Mouse (Mus musculus): ENCODE measurements around the gene Nabp2. TPM values are rescaled to one million over a fixed set of nuclear protein-coding genes. Genes with fewer than 3 reads are reported as not detected.

The Nabp2 gene
- polyA plus RNA-seq (2014; fragmentation: Nextera tagmentation; extraction: Ambion mirVana): 142 and 144 TPM in 2 replicates

DNA sequence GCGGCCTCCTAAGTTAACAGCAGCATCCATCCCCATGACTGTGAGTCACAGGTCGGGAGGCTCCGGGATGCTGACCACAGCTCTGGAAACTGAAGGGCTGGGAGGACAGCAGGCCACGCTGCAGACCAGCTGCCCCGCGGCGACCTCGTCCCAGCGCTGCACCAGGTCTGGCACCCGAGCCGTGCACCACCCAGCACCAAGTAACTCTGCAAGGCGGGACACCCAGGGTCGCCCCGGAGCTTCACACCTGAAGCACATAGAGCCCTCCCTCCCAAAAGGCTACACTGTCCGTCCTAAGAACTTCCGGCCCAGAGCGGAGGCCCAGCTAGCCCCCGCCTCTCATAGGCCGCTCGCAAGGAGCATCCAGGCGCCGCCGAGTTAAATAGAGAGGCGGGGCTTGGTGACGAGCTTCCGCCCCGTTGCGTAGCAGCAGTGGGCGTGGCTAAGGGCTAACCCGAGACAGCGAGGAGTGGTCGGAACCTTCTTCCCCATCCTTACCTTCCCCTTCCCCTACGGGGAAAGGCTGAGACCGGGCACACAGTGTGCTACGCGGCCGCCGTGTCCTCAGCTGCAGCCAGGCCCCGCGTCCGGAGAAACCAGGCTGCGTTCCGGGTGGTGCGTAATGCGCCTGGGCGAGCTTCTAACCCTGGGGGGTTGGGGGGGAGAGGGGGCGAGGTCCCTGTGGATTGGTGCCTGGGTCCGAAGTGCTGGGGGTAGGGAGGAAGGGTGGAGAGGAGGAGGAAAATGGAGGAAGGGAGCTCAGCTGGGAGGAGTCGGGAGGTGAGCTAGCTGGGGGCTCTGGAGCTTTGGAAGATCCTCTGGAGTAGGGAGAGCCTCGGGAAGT is at the start of gene Nabp2, which contains the start of gene Rnf41:
Gene Nabp2, minus strand, starts transcription at position 282 of the 844 bp plus-strand sequence.
Gene Rnf41, plus strand, starts transcription at position 447 of the 844 bp plus-strand sequence.
- Histone ChIP-seq H3K4me1 (ENCODE audit: control insufficient read depth, insufficient read depth, low read length) (peaks cover 25% of the 10 kb centered on the region), H3K4me2 (ENCODE audit: low read length) (peak within 1 kb of the TSS; percentile 98), H3K9me3 (ENCODE audit: control insufficient read depth, low read length) (no peaks in the 10 kb centered on the region), H3K4me3 (replicated peaks; ENCODE audit: low read depth, low read length) (peak within 1 kb of the TSS; percentile 97), H3K27ac (replicated peaks; ENCODE audit: low read depth, low read length) (peak within 1 kb of the TSS; percentile 93), H3K27me3 (ENCODE audit: control insufficient read depth, insufficient read depth, low read length) (no peaks in the 10 kb centered on the region), H3K36me3 (ENCODE audit: control insufficient read depth, insufficient read depth, low read length) (peaks cover 30% of the 10 kb centered on the region), H3K9ac (replicated peaks; ENCODE audit: low read length) (peak within 1 kb of the TSS; percentile 84)
- ATAC-seq (ENCODE audit: low FRiP score, low TSS enrichment) (peak; percentile 93), DNase-seq (peak; percentile 99)
- WGBS: under 1% methylated on average over 50 of the region's 50 CpGs

DNA sequence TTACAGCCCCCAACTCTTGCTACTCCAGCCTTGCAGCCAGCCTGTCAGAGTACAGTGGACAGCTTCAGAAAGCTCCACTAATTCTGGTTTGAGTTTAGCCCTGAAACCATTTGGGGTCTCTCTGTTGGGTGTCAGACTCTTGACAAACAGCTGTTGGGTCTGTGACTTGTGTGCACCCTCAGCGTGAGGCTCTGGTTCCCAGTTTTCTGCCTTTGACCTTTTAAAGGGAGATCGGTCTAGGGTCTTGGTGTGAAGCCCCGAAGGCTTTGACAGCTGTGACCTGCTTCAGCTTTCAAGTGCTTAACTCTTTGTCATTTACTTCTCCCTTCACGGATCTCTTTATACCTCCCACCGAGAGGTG is 49.0 kb upstream of the Nabp2 start:
- H3K27me3 ChIP-seq (ENCODE audit: control insufficient read depth, insufficient read depth, low read length): no peaks in the 10 kb centered on the region
- peak overlapping the region; percentile 97 for H3K27ac ChIP-seq (replicated peaks; ENCODE audit: low read depth, low read length)
- H3K9ac ChIP-seq (replicated peaks; ENCODE audit: low read length): peak overlapping the region; percentile 99
- ATAC-seq (ENCODE audit: low FRiP score, low TSS enrichment): no peak
- H3K4me3 ChIP-seq (replicated peaks; ENCODE audit: low read depth, low read length): peak overlapping the region; percentile 90
- no peaks in the 10 kb centered on the region for H3K9me3 ChIP-seq (ENCODE audit: control insufficient read depth, low read length)
- H3K4me2 ChIP-seq (ENCODE audit: low read length): peak overlapping the region; percentile 93
- DNase-seq: peak; percentile 34
- H3K36me3 ChIP-seq (ENCODE audit: control insufficient read depth, insufficient read depth, low read length): peaks cover 44% of the 10 kb centered on the region
- H3K4me1 ChIP-seq (ENCODE audit: control insufficient read depth, insufficient read depth, low read length): peaks cover 11% of the 10 kb centered on the region
- WGBS: 0% methylated on average over 5 of the region's 5 CpGs

DNA sequence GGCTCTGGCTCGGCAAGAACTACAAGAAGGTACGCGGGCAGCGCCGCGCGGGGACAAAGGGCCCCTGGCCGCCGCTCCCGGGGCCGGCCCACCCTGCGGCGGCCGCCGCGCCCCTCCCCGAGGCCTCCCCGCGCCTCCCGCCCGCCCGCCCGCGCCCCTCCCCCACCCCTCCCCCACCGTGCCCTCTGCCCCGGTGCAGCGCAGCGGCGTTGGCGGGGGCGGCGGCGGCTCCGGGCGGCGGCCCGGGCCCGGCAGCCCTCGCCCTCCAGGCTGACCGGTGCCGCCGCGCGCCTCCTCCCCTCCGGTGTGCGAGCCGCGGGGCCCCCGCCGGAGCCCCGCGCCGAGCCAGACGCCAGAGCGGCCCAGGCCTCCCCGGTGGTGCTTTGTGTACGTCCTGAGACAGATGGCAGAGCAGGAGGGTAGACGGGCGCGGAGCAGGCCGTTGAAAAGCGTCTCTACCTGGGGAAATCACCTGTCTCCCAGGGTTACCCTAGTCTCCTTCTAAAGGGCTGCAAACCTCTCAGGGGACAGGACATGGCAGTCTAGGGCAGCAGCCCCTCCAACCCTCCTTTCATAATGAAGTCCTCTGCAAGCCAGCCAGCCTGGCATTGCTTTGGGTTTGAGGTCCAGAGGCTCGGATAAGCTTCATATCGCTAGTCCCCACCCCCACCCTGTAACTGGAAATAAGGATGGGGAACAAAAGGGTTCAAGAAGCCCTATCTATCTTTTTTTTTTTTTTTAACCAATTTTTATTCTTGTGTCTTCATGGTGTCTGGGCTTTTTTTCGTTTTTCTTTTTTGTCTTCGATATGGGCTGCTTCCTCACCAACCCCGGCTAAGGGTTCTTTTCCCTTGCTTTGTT is 48.3 kb upstream of the Nabp2 start:
- peak; percentile 73 for DNase-seq

DNA sequence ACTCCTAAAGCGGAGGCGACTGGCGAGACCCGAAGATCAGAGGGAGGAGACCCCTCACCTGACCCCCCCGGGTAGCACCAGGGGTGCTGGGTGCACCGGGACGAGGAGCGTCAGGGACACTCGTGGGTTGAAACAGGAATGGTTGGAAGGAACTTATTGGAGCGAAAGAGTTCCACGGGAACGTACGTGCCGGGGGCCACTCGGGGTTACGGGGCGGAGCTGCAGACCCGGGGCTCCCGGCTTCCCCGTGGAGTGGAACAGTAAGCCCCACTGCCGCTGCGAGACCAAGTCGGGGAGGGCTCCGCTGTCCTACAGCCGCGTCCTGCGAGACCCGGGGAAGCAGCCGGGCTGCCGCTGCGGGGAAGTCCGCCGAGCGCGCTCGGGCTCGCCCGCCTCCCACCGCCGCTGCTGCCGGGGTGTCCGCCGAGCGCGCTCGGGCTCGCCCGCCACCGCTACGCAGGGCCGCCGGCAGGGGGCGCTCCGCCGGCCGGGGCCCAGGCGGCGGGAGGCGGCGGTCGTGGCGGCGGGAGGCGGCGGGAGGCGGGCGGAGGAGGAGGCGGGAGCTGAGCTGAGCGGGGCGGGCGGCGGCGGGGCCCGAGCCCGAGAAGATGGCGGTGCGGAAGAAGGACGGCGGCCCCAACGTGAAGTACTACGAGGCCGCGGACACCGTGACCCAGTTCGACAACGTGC is 47.6 kb upstream of the Nabp2 start, which contains the start of gene Smarcc2:
Gene Smarcc2, plus strand, starts transcription at position 530 of the 690 bp plus-strand sequence.
- Histone ChIP-seq H3K36me3 (ENCODE audit: control insufficient read depth, insufficient read depth, low read length) (peaks cover 30% of the 10 kb centered on the region), H3K4me1 (ENCODE audit: control insufficient read depth, insufficient read depth, low read length) (peaks cover 11% of the 10 kb centered on the region), H3K9me3 (ENCODE audit: control insufficient read depth, low read length) (no peaks in the 10 kb centered on the region), H3K27me3 (ENCODE audit: control insufficient read depth, insufficient read depth, low read length) (no peaks in the 10 kb centered on the region), H3K4me2 (ENCODE audit: low read length) (peak within 1 kb of the TSS; percentile 93), H3K27ac (replicated peaks; ENCODE audit: low read depth, low read length) (peak within 1 kb of the TSS; percentile 97), H3K4me3 (replicated peaks; ENCODE audit: low read depth, low read length) (peak within 1 kb of the TSS; percentile 90), H3K9ac (replicated peaks; ENCODE audit: low read length) (peak within 1 kb of the TSS; percentile 99)
- DNase-seq (peak; percentile 92), ATAC-seq (ENCODE audit: low FRiP score, low TSS enrichment) (peak; percentile 85)
- under 1% methylated on average over 72 of the region's 86 CpGs for WGBS

More for the DNA sequence above, 48.3 kb upstream of the Nabp2 start:
- Histone ChIP-seq H3K9ac (replicated peaks; ENCODE audit: low read length) (peak overlapping the region; percentile 99), H3K27me3 (ENCODE audit: control insufficient read depth, insufficient read depth, low read length) (no peaks in the 10 kb centered on the region), H3K27ac (replicated peaks; ENCODE audit: low read depth, low read length) (peak overlapping the region; percentile 97), H3K4me2 (ENCODE audit: low read length) (peak overlapping the region; percentile 93), H3K9me3 (ENCODE audit: control insufficient read depth, low read length) (no peaks in the 10 kb centered on the region), H3K4me1 (ENCODE audit: control insufficient read depth, insufficient read depth, low read length) (peaks cover 11% of the 10 kb centered on the region), H3K4me3 (replicated peaks; ENCODE audit: low read depth, low read length) (peak overlapping the region; percentile 90), H3K36me3 (ENCODE audit: control insufficient read depth, insufficient read depth, low read length) (peaks cover 38% of the 10 kb centered on the region)
- WGBS: under 1% methylated on average over 37 of the region's 67 CpGs
- ATAC-seq (ENCODE audit: low FRiP score, low TSS enrichment): peak; percentile 49

DNA sequence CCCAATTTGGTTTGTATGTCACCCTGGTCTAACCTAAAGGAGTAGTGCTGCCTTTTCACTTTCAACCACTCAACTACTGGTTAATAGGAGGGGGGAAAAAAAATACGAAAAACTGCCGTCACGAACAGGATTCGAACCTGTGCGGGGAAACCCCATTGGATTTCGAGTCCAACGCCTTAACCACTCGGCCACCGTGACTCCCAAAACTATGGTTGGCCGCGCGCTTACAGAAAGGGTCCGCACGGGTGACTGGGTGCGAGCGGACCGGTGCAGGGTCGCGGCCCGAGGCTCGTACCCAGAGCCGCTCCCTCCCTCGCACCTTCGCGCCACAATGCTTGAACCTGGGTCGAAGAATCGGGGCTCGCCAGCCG is 47.0 kb upstream of the Nabp2 start:
- Histone ChIP-seq H3K4me1 (ENCODE audit: control insufficient read depth, insufficient read depth, low read length) (peaks cover 11% of the 10 kb centered on the region), H3K9me3 (ENCODE audit: control insufficient read depth, low read length) (no peaks in the 10 kb centered on the region), H3K4me3 (replicated peaks; ENCODE audit: low read depth, low read length) (peak overlapping the region; percentile 90), H3K4me2 (ENCODE audit: low read length) (peak overlapping the region; percentile 93), H3K27ac (replicated peaks; ENCODE audit: low read depth, low read length) (peak overlapping the region; percentile 97), H3K9ac (replicated peaks; ENCODE audit: low read length) (peak overlapping the region; percentile 99), H3K36me3 (ENCODE audit: control insufficient read depth, insufficient read depth, low read length) (peaks cover 24% of the 10 kb centered on the region), H3K27me3 (ENCODE audit: control insufficient read depth, insufficient read depth, low read length) (no peaks in the 10 kb centered on the region)
- ATAC-seq (ENCODE audit: low FRiP score, low TSS enrichment) (peak; percentile 72), DNase-seq (peak; percentile 92)
- under 1% methylated on average over 29 of the region's 29 CpGs for WGBS

DNA sequence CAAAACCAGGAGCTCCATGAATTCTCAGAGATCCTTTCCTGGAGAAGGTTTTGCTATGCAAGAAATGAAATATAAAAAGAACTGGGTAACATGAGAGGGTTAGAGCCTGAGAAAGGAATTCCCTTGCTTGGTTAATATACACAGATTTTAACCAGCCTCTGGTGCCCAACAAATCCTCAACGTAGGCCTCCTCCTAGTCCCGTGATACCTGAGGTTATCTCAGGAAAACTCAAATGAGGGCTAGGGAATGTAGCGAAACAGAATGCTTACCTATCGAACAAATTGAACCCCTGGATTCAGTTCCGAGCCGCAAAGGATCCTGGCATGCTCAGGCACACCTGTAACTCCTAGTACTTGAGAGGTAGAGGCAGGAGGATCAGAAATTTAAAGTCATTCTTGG is 46.4 kb upstream of the Nabp2 start:
- 88% methylated on average over 6 of the region's 6 CpGs for WGBS
- Histone ChIP-seq H3K4me3 (replicated peaks; ENCODE audit: low read depth, low read length) (no peak overlapping the region), H3K9me3 (ENCODE audit: control insufficient read depth, low read length) (no peaks in the 10 kb centered on the region), H3K36me3 (ENCODE audit: control insufficient read depth, insufficient read depth, low read length) (peaks cover 18% of the 10 kb centered on the region), H3K4me1 (ENCODE audit: control insufficient read depth, insufficient read depth, low read length) (peaks cover 11% of the 10 kb centered on the region), H3K27me3 (ENCODE audit: control insufficient read depth, insufficient read depth, low read length) (no peaks in the 10 kb centered on the region), H3K4me2 (ENCODE audit: low read length) (no peak overlapping the region), H3K27ac (replicated peaks; ENCODE audit: low read depth, low read length) (no peak overlapping the region), H3K9ac (replicated peaks; ENCODE audit: low read length) (no peak overlapping the region)
- ATAC-seq (ENCODE audit: low FRiP score, low TSS enrichment) (no peak), DNase-seq (no peak)

DNA sequence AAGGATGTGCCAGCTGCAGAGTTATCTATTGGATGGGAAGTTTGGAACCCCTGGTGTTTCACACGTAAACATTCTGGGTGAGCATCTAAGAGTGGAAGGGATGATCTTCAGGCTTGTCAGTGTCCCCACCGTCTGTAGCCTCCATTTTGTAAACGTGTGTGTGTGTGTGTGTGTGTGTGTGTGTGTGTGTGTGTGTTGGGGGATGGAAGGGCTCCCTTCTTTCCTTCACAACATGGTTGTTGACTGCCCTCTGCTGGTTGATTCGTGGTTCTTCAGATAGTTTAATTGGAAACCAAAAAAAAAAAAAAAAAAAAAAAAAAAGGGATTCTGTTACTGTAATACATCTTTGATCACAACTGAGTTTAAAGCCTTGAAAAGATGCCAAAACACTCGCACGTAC is 44.0 kb upstream of the Nabp2 start:
- WGBS: 3% methylated on average over 6 of the region's 6 CpGs
- no peaks in the 10 kb centered on the region for H3K27me3 ChIP-seq (ENCODE audit: control insufficient read depth, insufficient read depth, low read length)
- peak overlapping the region; percentile 36 for H3K4me2 ChIP-seq (ENCODE audit: low read length)
- 0 out of 2 replicates have a peak, but pooled peaks cover under 1% of the 10 kb centered on the region for H3K4me1 ChIP-seq (ENCODE audit: control insufficient read depth, insufficient read depth, low read length)
- H3K9ac ChIP-seq (replicated peaks; ENCODE audit: low read length): no peak overlapping the region
- DNase-seq: peak; percentile 93
- no peaks in the 10 kb centered on the region for H3K36me3 ChIP-seq (ENCODE audit: control insufficient read depth, insufficient read depth, low read length)
- H3K4me3 ChIP-seq (replicated peaks; ENCODE audit: low read depth, low read length): no peak overlapping the region
- H3K27ac ChIP-seq (replicated peaks; ENCODE audit: low read depth, low read length): no peak overlapping the region
- no peak for ATAC-seq (ENCODE audit: low FRiP score, low TSS enrichment)
- no peaks in the 10 kb centered on the region for H3K9me3 ChIP-seq (ENCODE audit: control insufficient read depth, low read length)

DNA sequence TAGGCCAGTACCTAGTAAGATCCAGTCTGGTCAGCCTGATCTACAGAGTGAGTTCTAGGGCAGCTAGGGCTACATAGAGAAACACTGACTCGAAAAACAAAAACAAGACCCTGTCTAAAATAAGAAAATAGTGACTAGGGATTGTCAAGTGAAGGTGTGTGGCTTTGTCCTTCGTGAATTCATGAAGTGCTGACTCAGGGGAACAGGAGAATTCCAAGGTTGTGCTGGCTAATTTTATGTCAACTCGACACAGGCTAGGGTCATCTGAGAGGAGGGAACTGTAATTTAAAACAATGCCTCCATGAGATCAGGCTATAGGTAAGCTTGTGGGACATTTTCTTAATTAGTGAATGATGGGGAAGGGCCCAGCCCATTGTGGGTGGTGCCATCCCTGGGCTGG is 43.2 kb upstream of the Nabp2 start:
- 83% methylated on average over 3 of the region's 3 CpGs for WGBS
- no peak for DNase-seq
- no peak overlapping the region for H3K4me2 ChIP-seq (ENCODE audit: low read length)
- no peaks in the 10 kb centered on the region for H3K4me1 ChIP-seq (ENCODE audit: control insufficient read depth, insufficient read depth, low read length)
- no peak for ATAC-seq (ENCODE audit: low FRiP score, low TSS enrichment)
- H3K27me3 ChIP-seq (ENCODE audit: control insufficient read depth, insufficient read depth, low read length): no peaks in the 10 kb centered on the region
- no peaks in the 10 kb centered on the region for H3K36me3 ChIP-seq (ENCODE audit: control insufficient read depth, insufficient read depth, low read length)
- no peak overlapping the region for H3K4me3 ChIP-seq (replicated peaks; ENCODE audit: low read depth, low read length)
- no peaks in the 10 kb centered on the region for H3K9me3 ChIP-seq (ENCODE audit: control insufficient read depth, low read length)
- H3K27ac ChIP-seq (replicated peaks; ENCODE audit: low read depth, low read length): no peak overlapping the region
- H3K9ac ChIP-seq (replicated peaks; ENCODE audit: low read length): no peak overlapping the region
